Mouse (Mus musculus) liver, postnatal 0 days (tissue): ENCODE results near the gene Cacnb1. TPM values are rescaled to one million over a fixed set of nuclear protein-coding genes. Genes with fewer than 3 reads are reported as not detected.

Source experiments
- ATAC-seq: fragments of 200-750 bp; cut with Nextera tagmentation; 2 replicates; pipeline ENCODE4 v1.8.0; 2017; ENCODE audit warnings: mild to moderate bottlenecking, moderate library complexity
- DNase-seq: peaks from one replicate; pipeline ENCODE4 v3.0.0-alpha.2; 2016
- H3K27ac ChIP-seq: fragments of 300-500 bp; sonication (generic); 2 replicates; pipeline ENCODE4 v1.5.1; 2014; ENCODE audit warnings: antibody characterized with exemption, moderate library complexity, mild to moderate bottlenecking, low read depth
- H3K27me3 ChIP-seq: fragments of 300-500 bp; sonication (generic); 2 replicates; pipeline ENCODE4 v1.6.1; 2014; ENCODE audit warnings: low read length, control low read depth, mixed read lengths; ENCODE audit not compliant: insufficient read depth
- H3K36me3 ChIP-seq: fragments of 300-500 bp; sonication (generic); replicated peaks from 2 replicates; pipeline ENCODE4 v1.6.1; 2014; ENCODE audit warnings: mild to moderate bottlenecking, control low read depth, low read length, moderate library complexity, mixed read lengths; ENCODE audit not compliant: insufficient read depth
- H3K4me1 ChIP-seq: fragments of 300-500 bp; sonication (generic); 2 replicates; pipeline ENCODE4 v1.6.1; 2014; ENCODE audit warnings: antibody characterized with exemption, mild to moderate bottlenecking, control low read depth; ENCODE audit not compliant: insufficient read depth
- H3K4me2 ChIP-seq: fragments of 300-500 bp; sonication (generic); 2 replicates; pipeline ENCODE4 v1.6.1; 2014; ENCODE audit warnings: low read depth, mild to moderate bottlenecking, low read length, moderate library complexity, mixed read lengths
- H3K4me3 ChIP-seq: fragments of 300-500 bp; sonication (generic); 2 replicates; pipeline ENCODE4 v1.5.1; 2014; ENCODE audit warnings: low read depth, low read length
- H3K9ac ChIP-seq: fragments of 300-500 bp; sonication (generic); replicated peaks from 2 replicates; pipeline ENCODE4 v1.6.1; 2014; ENCODE audit warnings: mild to moderate bottlenecking, moderate library complexity
- H3K9me3 ChIP-seq: fragments of 300-500 bp; sonication (generic); 2 replicates; pipeline ENCODE4 v1.6.1; 2016; ENCODE audit warnings: mild to moderate bottlenecking, control low read depth, low read length, mixed read lengths
- CTCF ChIP-seq: sonication (generic); IDR thresholded peaks from 2 replicates; pipeline ENCODE4 v1.5.1; 2016; ENCODE audit warnings: antibody characterized with exemption, low read depth
- EP300 ChIP-seq: IDR thresholded peaks from 2 replicates; pipeline ENCODE4 v1.6.1; 2016; ENCODE audit warnings: antibody characterized with exemption, low read depth, mild to moderate bottlenecking
- WGBS: fragments of 180-500 bp; shearing (Covaris S2); extraction: QIAGEN DNeasy Blood & Tissue Kit; methylation state at CpG from one replicate; pipeline ENCODE4 v1.1.7; 2014; ENCODE audit not compliant: insufficient replicate concordance; 5-methylcytosine and 5-hydroxymethylcytosine counted together
- polyA plus RNA-seq: library from polyadenylated mRNA; unstranded; fragments of >200 nt; fragmentation: Nextera tagmentation; extraction: Ambion mirVana; gene quantifications from 2 replicates; pipeline ENCODE4 v1.2.1, GENCODE M21; 2015

Gene Cacnb1
- polyA plus RNA-seq = 0.23 and 0.77 TPM in 2 replicates

- DNase-seq (peak; percentile 68), ATAC-seq (no peak; the same call in 1 of the 2 replicates)
- Histone ChIP-seq H3K4me3 (peak within 1 kb of the TSS; percentile 58), H3K36me3 (no peaks in the 10 kb centered on the region), H3K9ac (peak within 1 kb of the TSS; percentile 59), H3K4me1 (peaks cover 18% of the 10 kb centered on the region), H3K4me2 (peak within 1 kb of the TSS; percentile 97), H3K27me3 (peaks cover 11% of the 10 kb centered on the region), H3K9me3 (no peaks in the 10 kb centered on the region), H3K27ac (peak within 1 kb of the TSS; percentile 52; the same call in 1 of the 2 replicates)
- TF ChIP-seq CTCF (no peak), EP300 (no peak)
- WGBS = 3% methylated on average over 23 of the region's 52 CpGs
Observed at GRCm38 (mm10) chr11:98022555-98023371, at the start of gene Cacnb1. TSS of gene Cacnb1 (minus strand) at chr11:98023034.

DNA sequence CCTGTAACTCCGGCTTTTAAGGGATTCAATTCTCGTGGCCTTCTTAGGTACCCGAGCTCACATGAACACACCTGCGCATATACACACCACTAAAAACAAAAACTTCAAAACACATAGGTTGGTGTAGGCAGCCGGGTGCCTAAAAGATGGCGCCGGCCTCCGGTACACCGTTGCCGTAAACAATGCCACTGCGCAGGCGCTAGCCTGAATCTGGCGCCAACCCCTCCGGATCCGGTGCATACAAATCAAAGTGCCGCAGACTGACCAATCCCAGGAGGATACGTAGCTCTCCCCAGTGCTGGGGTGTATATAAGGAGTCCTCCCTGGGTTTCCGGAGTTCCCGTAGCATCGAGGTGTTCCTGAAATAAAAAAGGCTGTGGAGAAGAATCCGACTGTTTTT is 44.4 kb upstream of the Cacnb1 start:
- Histone ChIP-seq H3K9me3 (peaks cover 7% of the 10 kb centered on the region; the same call in 1 of the 2 replicates), H3K36me3 (no peaks in the 10 kb centered on the region), H3K9ac (no peak overlapping the region), H3K4me1 (no peaks in the 10 kb centered on the region), H3K27ac (no peak overlapping the region), H3K4me3 (no peak overlapping the region), H3K27me3 (no peaks in the 10 kb centered on the region), H3K4me2 (no peak overlapping the region)
- 90% methylated on average over 21 of the region's 21 CpGs for WGBS
- ATAC-seq (no peak), DNase-seq (no peak)
- TF ChIP-seq CTCF = no peak
- TF ChIP-seq EP300 = no peak

DNA sequence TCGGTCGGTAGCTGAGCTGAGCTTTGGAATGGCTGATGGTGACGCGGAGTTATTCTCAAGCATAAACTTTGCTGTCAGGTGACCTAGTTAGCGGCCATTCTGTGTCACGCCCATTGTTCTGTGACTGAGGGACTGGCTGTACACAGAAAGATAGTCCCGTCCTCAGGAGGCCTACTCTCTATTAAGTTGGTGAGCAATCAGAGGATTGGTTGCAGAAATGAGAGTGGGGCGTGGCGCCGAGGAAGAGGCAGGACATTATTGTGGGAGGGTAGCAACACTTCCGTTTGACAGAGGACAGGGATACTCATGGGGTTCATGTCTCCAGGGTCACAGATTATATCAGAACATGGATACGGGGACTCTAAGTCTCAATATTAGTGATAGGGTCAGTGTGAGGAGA is 43.4 kb upstream of the Cacnb1 start:
- Histone ChIP-seq H3K27me3 (no peaks in the 10 kb centered on the region), H3K4me1 (no peaks in the 10 kb centered on the region), H3K27ac (no peak overlapping the region), H3K9me3 (peaks cover 7% of the 10 kb centered on the region; the same call in 1 of the 2 replicates), H3K4me3 (no peak overlapping the region), H3K4me2 (no peak overlapping the region), H3K36me3 (no peaks in the 10 kb centered on the region), H3K9ac (no peak overlapping the region)
- TF ChIP-seq CTCF = no peak
- TF ChIP-seq EP300 = no peak
- no peak for DNase-seq
- no peak for ATAC-seq
- WGBS = 84% methylated on average over 12 of the region's 12 CpGs

DNA sequence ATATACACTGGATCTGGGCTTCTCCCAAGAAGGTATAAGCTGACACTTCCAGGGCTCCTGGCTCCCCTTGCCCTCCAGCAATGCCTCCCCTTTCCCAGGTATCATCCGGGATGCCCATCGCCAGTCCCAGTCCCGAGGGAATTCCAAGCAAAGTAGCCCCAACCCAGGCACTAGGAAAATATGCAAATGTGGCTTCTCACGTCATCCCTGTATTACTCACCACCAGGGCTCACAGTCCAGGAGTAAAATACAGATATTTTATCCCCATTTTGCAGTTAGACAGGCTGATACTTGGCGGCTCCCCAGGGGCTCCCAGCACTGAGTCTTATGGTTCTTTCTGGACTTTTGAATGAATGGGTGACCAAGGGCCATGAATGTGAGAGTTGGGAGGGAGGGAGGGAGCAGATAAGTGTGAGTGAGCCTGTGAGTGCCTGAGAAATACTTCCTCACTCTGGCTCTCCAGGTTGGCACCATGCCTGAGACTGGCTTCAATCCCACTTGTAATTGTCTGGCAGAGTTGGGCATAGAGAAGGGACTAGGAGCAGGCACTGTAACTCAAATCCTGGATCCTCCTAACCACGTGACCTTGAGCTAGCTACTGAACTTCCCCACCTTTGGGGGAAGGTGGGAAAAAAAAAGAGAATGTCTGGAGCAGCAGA is 39.2 kb upstream of the Cacnb1 start:
- WGBS = 61% methylated on average over 6 of the region's 6 CpGs
- Histone ChIP-seq H3K36me3 (no peaks in the 10 kb centered on the region), H3K9ac (no peak overlapping the region), H3K4me1 (no peaks in the 10 kb centered on the region), H3K27me3 (0 out of 2 replicates have a peak, but pooled peaks cover 4% of the 10 kb centered on the region), H3K27ac (no peak overlapping the region), H3K9me3 (peaks cover under 1% of the 10 kb centered on the region; the same call in 1 of the 2 replicates), H3K4me3 (no peak overlapping the region), H3K4me2 (no peak overlapping the region)
- TF ChIP-seq CTCF (no peak), EP300 (no peak)
- ATAC-seq (no peak), DNase-seq (no peak)

DNA sequence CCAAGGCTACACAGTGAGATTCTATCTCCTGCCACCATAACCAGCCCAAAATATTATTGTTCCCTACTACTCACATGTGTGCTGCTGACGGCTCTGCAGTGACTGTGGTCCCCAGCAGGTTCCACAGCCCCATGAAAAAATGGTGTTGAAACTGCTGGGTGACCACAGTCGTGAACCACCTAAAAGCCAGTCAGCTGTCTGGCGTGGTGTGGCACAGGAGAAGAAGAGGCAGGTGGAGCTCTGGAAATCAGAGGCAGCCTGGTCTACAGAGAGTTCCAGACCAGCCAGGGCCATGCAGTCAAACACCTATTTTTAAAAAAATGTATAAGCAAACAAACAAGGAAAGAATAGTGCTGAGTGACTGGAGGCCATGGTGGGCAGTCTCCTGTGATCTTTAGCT is 38.6 kb upstream of the Cacnb1 start:
- no peak for ATAC-seq
- DNase-seq = no peak
- Histone ChIP-seq H3K36me3 (no peaks in the 10 kb centered on the region), H3K4me1 (no peaks in the 10 kb centered on the region), H3K27me3 (0 out of 2 replicates have a peak, but pooled peaks cover 4% of the 10 kb centered on the region), H3K4me2 (no peak overlapping the region), H3K9me3 (no peaks in the 10 kb centered on the region), H3K9ac (no peak overlapping the region), H3K4me3 (no peak overlapping the region), H3K27ac (no peak overlapping the region)
- no peak for TF ChIP-seq EP300
- TF ChIP-seq CTCF = no peak
- WGBS = 55% methylated on average over 3 of the region's 3 CpGs

GRCm38 (mm10) chr11:98060104-98060692 is 37.4 kb upstream of the Cacnb1 start:
- ATAC-seq (no peak), DNase-seq (no peak)
- TF ChIP-seq CTCF (no peak), EP300 (no peak)
- Histone ChIP-seq H3K9ac (no peak overlapping the region), H3K36me3 (no peaks in the 10 kb centered on the region), H3K4me3 (no peak overlapping the region), H3K4me1 (no peaks in the 10 kb centered on the region), H3K27me3 (peaks cover 4% of the 10 kb centered on the region; the same call in 1 of the 2 replicates), H3K4me2 (no peak overlapping the region), H3K9me3 (no peaks in the 10 kb centered on the region), H3K27ac (no peak overlapping the region)
- 76% methylated on average over 5 of the region's 5 CpGs for WGBS
